Mouse (Mus musculus) liver, embryonic 14.5 days (tissue): ENCODE data around the gene Gm37240.

Experiments
- CTCF ChIP-seq: IDR thresholded peaks from 2 replicates; pipeline ENCODE4 v1.5.1; 2016; ENCODE audit warnings: antibody characterized with exemption, low read depth, control low read depth
- EP300 ChIP-seq: IDR thresholded peaks from 2 replicates; pipeline ENCODE4 v1.6.1; 2016; ENCODE audit warnings: antibody characterized with exemption, low read depth

DNA sequence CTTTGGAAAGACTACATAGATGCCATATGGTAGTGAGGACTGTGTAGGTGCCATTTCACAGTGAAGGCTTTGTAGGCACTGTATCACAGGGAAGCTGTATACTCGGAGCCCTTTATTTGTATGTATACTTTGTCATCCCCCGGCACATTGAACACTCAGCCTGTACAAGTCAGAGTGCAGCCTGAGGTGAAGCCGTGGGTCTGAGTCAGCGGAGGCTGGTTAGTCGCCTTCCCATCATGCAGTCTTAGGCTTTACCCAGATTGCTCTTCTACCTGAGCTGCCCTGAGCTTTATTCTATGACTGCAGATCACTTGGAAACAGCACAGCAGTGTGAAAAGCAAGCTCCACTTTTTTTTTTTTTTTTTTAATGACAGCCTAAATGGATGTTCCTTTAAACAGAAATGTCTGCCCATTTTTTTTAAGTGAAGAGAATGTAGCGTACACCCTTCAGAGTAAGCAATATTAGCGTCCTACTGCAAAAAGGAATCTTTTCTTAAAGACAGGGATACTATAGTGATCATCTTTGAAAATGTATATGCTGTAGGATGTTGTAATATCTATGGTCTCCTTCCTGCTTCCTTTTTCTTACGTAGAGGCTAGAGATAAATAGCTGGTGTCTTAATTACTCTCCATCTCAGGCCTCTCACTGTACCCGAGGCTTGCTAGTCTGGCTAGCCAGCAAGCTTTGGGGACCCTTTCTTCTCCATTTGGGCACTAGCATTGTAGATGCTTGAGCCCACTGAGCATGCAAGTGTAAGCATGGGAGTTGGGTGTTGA is 969.2 kb downstream of the Gm37240 start:
- TF ChIP-seq CTCF (no peak), EP300 (no peak)
